Mouse (Mus musculus): Measurements from ENCODE around the gene Ffar2. TPM values are rescaled to one million over a fixed set of nuclear protein-coding genes. Genes with fewer than 3 reads are reported as not detected.

Ffar2 gene
- polyA plus RNA-seq (2015; fragmentation: Nextera tagmentation; extraction: Ambion mirVana) = 8.2 and 11.6 TPM in 2 replicates

DNA sequence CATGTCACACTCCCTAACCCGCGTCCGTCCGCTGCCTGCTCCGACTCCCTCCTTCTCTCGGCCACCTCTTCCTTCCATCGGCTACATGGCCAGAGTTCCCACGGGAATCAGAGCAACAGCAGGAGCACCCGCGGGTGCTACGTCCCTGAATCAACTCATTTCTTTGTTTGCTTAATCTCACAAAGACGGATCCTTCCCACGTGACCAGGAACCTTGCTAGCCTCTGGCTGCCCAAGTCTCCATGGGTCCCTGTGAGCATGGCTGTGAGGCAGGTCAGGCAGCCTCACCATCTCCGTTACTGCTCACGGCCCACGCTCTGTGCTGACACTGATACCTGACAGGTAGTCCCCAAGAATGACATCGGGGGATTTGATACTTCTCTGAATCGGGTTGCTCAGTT lies at the start of gene Ffar2:
Ffar2 (minus strand) TSS at position 101 of the 400 bp plus-strand sequence.
- H3K9ac ChIP-seq (ENCODE audit: low read length) = no peak within 1 kb of the TSS
- H3K27me3 ChIP-seq (ENCODE audit: control insufficient read depth, insufficient read depth, low read length) = no peaks in the 10 kb centered on the region
- no peak within 1 kb of the TSS for H3K4me3 ChIP-seq (replicated peaks; ENCODE audit: low read length)
- H3K4me1 ChIP-seq (ENCODE audit: control insufficient read depth, insufficient read depth, low read length) = 0 out of 2 replicates have a peak, but pooled peaks cover 3% of the 10 kb centered on the region
- no peaks in the 10 kb centered on the region for H3K9me3 ChIP-seq (replicated peaks; ENCODE audit: control insufficient read depth, low read length)
- H3K4me2 ChIP-seq (ENCODE audit: low read depth, low read length) = no peak within 1 kb of the TSS
- WGBS = 81% methylated on average over 18 of the region's 18 CpGs
- ATAC-seq (ENCODE audit: insufficient read depth, low FRiP score) = no peak
- H3K36me3 ChIP-seq (ENCODE audit: control insufficient read depth, insufficient read depth, low read length) = no peaks in the 10 kb centered on the region
- H3K27ac ChIP-seq (ENCODE audit: low read length) = no peak within 1 kb of the TSS

DNA sequence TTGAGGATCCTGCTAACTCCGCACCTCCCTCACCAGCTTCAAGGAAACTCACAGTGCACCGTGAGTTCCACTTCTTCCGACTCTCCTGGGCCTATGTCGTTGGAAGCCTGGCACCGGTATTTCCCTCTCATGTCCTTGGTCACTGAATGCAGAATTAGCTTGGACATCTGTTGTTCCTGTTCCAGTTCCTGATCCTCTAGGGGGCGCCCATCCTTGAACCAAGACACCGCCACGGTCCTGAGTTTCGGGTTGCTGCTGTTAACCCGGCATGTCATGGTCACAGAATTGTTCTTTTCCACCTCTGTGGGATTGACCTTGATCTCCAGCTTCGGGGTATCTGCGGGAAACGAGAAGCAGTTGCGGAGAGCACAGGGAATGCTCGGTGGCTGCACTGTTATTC lies 49.5 kb upstream of the Ffar2 start:
- Histone ChIP-seq H3K36me3 (ENCODE audit: control insufficient read depth, insufficient read depth, low read length) (no peaks in the 10 kb centered on the region), H3K27ac (ENCODE audit: low read length) (no peak overlapping the region), H3K9me3 (replicated peaks; ENCODE audit: control insufficient read depth, low read length) (no peaks in the 10 kb centered on the region), H3K27me3 (ENCODE audit: control insufficient read depth, insufficient read depth, low read length) (no peaks in the 10 kb centered on the region), H3K4me2 (ENCODE audit: low read depth, low read length) (peak overlapping the region; percentile 41; the same call in 1 of the 2 replicates), H3K4me3 (replicated peaks; ENCODE audit: low read length) (no peak overlapping the region), H3K4me1 (ENCODE audit: control insufficient read depth, insufficient read depth, low read length) (no peaks in the 10 kb centered on the region), H3K9ac (ENCODE audit: low read length) (no peak overlapping the region)
- WGBS = 18% methylated on average over 15 of the region's 15 CpGs
- ATAC-seq (ENCODE audit: insufficient read depth, low FRiP score) = no peak; the same call in 1 of the 2 replicates

DNA sequence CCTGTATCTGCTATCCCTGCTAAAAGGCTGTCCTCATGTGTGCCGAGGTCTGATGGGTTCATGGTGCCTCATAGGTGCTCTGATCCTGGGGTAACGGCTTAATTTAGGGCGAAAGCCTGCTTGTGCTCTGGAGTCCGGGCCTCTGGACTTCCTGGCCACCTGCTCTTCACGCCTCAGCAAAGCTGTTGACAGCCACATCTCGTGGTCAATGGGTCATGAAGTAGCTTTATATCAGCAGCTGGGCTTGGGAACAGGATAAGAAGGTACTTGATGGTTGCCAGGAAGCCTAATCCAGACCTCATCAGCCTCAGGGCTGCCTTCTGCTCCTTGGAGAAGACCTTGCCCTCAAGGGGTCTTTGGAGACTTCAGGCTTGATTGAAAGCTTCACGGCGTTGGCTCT lies 39.8 kb upstream of the Ffar2 start:
- Histone ChIP-seq H3K36me3 (ENCODE audit: control insufficient read depth, insufficient read depth, low read length) (no peaks in the 10 kb centered on the region), H3K4me1 (ENCODE audit: control insufficient read depth, insufficient read depth, low read length) (no peaks in the 10 kb centered on the region), H3K9me3 (replicated peaks; ENCODE audit: control insufficient read depth, low read length) (no peaks in the 10 kb centered on the region), H3K4me3 (replicated peaks; ENCODE audit: low read length) (no peak overlapping the region), H3K27ac (ENCODE audit: low read length) (no peak overlapping the region), H3K27me3 (ENCODE audit: control insufficient read depth, insufficient read depth, low read length) (no peaks in the 10 kb centered on the region), H3K4me2 (ENCODE audit: low read depth, low read length) (no peak overlapping the region), H3K9ac (ENCODE audit: low read length) (no peak overlapping the region)
- WGBS = 73% methylated on average over 8 of the region's 8 CpGs
- no peak for ATAC-seq (ENCODE audit: insufficient read depth, low FRiP score)

DNA sequence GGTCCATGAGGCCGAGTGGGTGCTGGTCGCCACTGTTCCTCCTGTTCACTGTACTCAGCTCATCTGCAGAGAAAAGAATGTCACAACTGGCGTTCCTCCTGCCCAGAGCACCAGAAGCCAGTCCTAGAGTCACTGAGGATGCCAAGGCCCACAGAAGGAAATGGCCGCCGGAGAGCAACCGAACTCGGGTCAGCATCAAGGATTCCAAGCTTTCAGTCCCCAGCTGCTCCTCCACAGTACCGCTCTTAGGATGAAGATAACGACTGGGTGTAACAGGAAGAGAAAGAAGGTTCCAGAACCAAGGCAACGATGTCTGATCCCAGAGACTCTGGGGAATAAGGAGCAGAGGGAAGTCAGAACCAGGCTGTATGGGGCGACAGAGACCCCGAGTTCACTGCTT lies 37.9 kb upstream of the Ffar2 start, which contains the start of gene Ffar1:
Ffar1 (minus strand) TSS at position 101 of the 400 bp plus-strand sequence.
- Histone ChIP-seq H3K4me2 (ENCODE audit: low read depth, low read length) (no peak within 1 kb of the TSS), H3K36me3 (ENCODE audit: control insufficient read depth, insufficient read depth, low read length) (no peaks in the 10 kb centered on the region), H3K4me1 (ENCODE audit: control insufficient read depth, insufficient read depth, low read length) (no peaks in the 10 kb centered on the region), H3K4me3 (replicated peaks; ENCODE audit: low read length) (no peak within 1 kb of the TSS), H3K9me3 (replicated peaks; ENCODE audit: control insufficient read depth, low read length) (no peaks in the 10 kb centered on the region), H3K27ac (ENCODE audit: low read length) (no peak within 1 kb of the TSS), H3K9ac (ENCODE audit: low read length) (no peak within 1 kb of the TSS; the same call in 1 of the 2 replicates), H3K27me3 (ENCODE audit: control insufficient read depth, insufficient read depth, low read length) (no peaks in the 10 kb centered on the region)
- no peak for ATAC-seq (ENCODE audit: insufficient read depth, low FRiP score)
- 88% methylated on average over 12 of the region's 12 CpGs for WGBS

DNA sequence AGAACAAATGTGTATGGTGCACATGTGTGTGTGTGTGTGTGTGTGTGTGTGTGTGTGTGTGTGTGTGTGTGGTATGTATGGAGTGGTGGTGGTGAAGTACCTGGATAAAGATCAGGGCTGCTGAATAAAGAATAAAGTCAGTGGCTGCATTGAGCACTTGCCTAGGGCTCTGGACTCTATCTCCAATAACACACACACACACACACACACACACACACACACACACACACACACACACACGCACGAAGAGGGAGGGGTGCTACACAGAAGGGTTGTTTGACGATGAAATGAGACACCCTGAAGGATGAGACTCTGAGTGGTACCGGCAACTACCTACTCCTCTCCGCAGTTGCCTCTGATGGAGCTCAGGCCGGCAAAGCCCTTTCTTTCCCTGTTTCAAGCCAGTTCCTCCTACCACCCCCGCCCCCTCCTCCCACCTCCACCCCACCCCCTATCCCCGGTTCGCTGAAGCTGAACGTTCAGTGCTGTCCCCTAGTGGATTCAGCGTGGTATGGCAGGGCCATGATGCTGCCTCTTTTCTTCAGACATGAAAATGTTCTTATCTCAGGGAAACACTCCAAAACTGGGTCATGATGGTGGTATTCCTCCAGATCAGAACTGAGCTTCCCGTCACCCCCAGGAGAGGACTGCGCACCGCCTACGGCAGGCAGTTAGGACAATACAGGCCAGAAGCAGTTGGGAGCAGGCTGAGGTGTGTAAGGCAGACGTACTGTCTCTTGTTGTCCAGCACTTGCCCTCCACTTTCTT lies 36.2 kb upstream of the Ffar2 start:
- peak overlapping the region; percentile 54 for H3K4me2 ChIP-seq (ENCODE audit: low read depth, low read length)
- H3K4me3 ChIP-seq (replicated peaks; ENCODE audit: low read length) = peak overlapping the region; percentile 33
- no peaks in the 10 kb centered on the region for H3K9me3 ChIP-seq (replicated peaks; ENCODE audit: control insufficient read depth, low read length)
- no peaks in the 10 kb centered on the region for H3K36me3 ChIP-seq (ENCODE audit: control insufficient read depth, insufficient read depth, low read length)
- ATAC-seq (ENCODE audit: insufficient read depth, low FRiP score) = peak; percentile 42; the same call in 1 of the 2 replicates
- no peaks in the 10 kb centered on the region for H3K27me3 ChIP-seq (ENCODE audit: control insufficient read depth, insufficient read depth, low read length)
- no peaks in the 10 kb centered on the region for H3K4me1 ChIP-seq (ENCODE audit: control insufficient read depth, insufficient read depth, low read length)
- WGBS = 7% methylated on average over 14 of the region's 16 CpGs
- 0 out of 2 replicates have a peak overlapping the region, but pooled peaks have one; percentile 31 for H3K9ac ChIP-seq (ENCODE audit: low read length)
- no peak overlapping the region for H3K27ac ChIP-seq (ENCODE audit: low read length)

DNA sequence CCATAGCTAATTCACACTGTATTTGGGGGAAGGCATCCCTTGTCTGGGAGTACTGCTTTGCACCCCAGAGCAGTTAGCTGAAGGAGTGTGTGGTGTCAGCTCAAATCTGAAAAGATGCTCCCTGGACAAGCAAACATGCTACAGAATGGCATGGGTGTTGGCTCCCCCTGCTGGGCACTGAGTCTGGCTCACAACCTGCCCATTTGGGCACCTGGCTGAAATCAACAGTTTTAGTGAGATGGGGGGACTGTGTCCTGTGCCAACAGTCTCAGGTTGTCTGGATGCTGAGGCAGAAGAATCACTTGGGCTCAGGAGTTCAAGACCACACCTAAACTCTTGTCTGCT lies 35.7 kb upstream of the Ffar2 start:
- no peaks in the 10 kb centered on the region for H3K36me3 ChIP-seq (ENCODE audit: control insufficient read depth, insufficient read depth, low read length)
- no peak overlapping the region for H3K4me2 ChIP-seq (ENCODE audit: low read depth, low read length)
- H3K9me3 ChIP-seq (replicated peaks; ENCODE audit: control insufficient read depth, low read length) = no peaks in the 10 kb centered on the region
- H3K4me3 ChIP-seq (replicated peaks; ENCODE audit: low read length) = no peak overlapping the region
- no peaks in the 10 kb centered on the region for H3K27me3 ChIP-seq (ENCODE audit: control insufficient read depth, insufficient read depth, low read length)
- H3K9ac ChIP-seq (ENCODE audit: low read length) = no peak overlapping the region
- no peaks in the 10 kb centered on the region for H3K4me1 ChIP-seq (ENCODE audit: control insufficient read depth, insufficient read depth, low read length)
- H3K27ac ChIP-seq (ENCODE audit: low read length) = no peak overlapping the region
- ATAC-seq (ENCODE audit: insufficient read depth, low FRiP score) = peak; percentile 42; the same call in 1 of the 2 replicates

DNA sequence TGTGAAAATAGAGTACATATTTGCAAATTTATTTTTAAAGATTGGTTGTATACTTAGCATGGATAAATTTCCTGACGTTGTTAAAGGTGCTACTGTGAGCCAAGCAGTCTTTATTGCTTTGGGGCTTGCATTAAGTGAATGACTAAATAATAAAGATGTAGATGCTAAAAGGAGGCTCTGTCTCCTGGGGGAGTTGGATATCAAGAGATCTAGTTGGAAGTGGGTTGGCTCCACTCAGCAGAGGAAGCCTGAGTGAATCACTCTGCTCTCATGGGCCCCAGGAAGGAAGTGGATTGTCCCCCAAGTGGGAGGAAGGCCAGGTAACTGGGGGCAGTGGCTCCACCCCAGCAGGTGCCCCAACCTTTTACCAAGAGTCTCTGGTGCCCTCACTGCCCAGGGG lies 34.2 kb upstream of the Ffar2 start:
- Histone ChIP-seq H3K4me3 (replicated peaks; ENCODE audit: low read length) (no peak overlapping the region), H3K4me1 (ENCODE audit: control insufficient read depth, insufficient read depth, low read length) (no peaks in the 10 kb centered on the region), H3K4me2 (ENCODE audit: low read depth, low read length) (no peak overlapping the region), H3K9ac (ENCODE audit: low read length) (no peak overlapping the region), H3K9me3 (replicated peaks; ENCODE audit: control insufficient read depth, low read length) (no peaks in the 10 kb centered on the region), H3K27ac (ENCODE audit: low read length) (no peak overlapping the region), H3K27me3 (ENCODE audit: control insufficient read depth, insufficient read depth, low read length) (no peaks in the 10 kb centered on the region), H3K36me3 (ENCODE audit: control insufficient read depth, insufficient read depth, low read length) (no peaks in the 10 kb centered on the region)
- WGBS = 66% methylated on average over 1 of the region's 1 CpGs
- ATAC-seq (ENCODE audit: insufficient read depth, low FRiP score) = no peak

DNA sequence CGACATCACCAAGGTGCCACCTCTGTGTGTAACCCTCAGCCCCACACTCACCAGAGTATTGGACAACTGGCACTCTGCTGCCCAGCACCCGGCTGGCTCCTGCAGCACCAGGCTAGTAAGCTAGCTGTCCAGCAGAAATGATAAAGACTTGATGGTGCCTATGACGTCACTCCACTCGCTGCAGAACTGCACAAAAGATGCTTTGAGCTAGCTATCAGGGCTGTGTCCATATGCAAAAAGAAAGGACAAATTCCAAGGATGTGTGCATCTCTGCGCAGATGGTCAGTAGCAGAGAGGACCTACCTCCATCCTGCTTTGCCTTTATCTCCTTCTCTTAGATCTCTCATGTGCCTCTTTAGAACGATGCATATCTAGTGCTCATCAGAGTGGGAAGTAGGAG lies 32.5 kb upstream of the Ffar2 start, which contains the start of gene Ffar3:
Ffar3 (minus strand) TSS at position 101 of the 400 bp plus-strand sequence.
- Histone ChIP-seq H3K36me3 (ENCODE audit: control insufficient read depth, insufficient read depth, low read length) (no peaks in the 10 kb centered on the region), H3K27ac (ENCODE audit: low read length) (no peak within 1 kb of the TSS), H3K9me3 (replicated peaks; ENCODE audit: control insufficient read depth, low read length) (no peaks in the 10 kb centered on the region), H3K27me3 (ENCODE audit: control insufficient read depth, insufficient read depth, low read length) (no peaks in the 10 kb centered on the region), H3K9ac (ENCODE audit: low read length) (no peak within 1 kb of the TSS), H3K4me2 (ENCODE audit: low read depth, low read length) (no peak within 1 kb of the TSS), H3K4me3 (replicated peaks; ENCODE audit: low read length) (no peak within 1 kb of the TSS), H3K4me1 (ENCODE audit: control insufficient read depth, insufficient read depth, low read length) (no peaks in the 10 kb centered on the region)
- 68% methylated on average over 6 of the region's 6 CpGs for WGBS
- no peak for ATAC-seq (ENCODE audit: insufficient read depth, low FRiP score)

DNA sequence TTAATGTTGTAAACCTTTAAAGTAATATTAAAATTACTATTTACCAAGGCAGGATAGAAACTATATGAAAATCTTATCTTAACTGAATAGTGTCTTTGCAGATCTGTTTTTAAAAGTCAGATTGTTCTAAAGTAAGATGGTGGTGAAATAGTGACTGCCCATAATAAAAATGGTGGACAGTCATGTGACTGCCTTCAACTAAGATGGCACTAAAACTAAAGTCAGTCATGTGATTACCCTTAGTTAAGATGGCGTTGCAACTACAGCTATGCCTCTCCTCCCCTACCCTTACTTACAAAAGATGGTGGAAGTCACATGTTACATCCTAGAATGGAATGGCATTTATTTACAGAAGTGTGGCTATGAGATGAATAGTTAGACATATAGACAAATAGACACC lies 27.8 kb upstream of the Ffar2 start:
- Histone ChIP-seq H3K4me2 (ENCODE audit: low read depth, low read length) (no peak overlapping the region), H3K4me3 (replicated peaks; ENCODE audit: low read length) (no peak overlapping the region), H3K4me1 (ENCODE audit: control insufficient read depth, insufficient read depth, low read length) (no peaks in the 10 kb centered on the region), H3K36me3 (ENCODE audit: control insufficient read depth, insufficient read depth, low read length) (no peaks in the 10 kb centered on the region), H3K9ac (ENCODE audit: low read length) (no peak overlapping the region), H3K9me3 (replicated peaks; ENCODE audit: control insufficient read depth, low read length) (no peaks in the 10 kb centered on the region), H3K27me3 (ENCODE audit: control insufficient read depth, insufficient read depth, low read length) (no peaks in the 10 kb centered on the region), H3K27ac (ENCODE audit: low read length) (no peak overlapping the region)
- 73% methylated on average over 1 of the region's 1 CpGs for WGBS
- ATAC-seq (ENCODE audit: insufficient read depth, low FRiP score) = no peak
